Mouse (Mus musculus): ENCODE data around the gene Stau1. TPM values are rescaled to one million over a fixed set of nuclear protein-coding genes. Genes with fewer than 3 reads are reported as not detected.

The Stau1 gene
- polyA plus RNA-seq, 1 experiment from 2014 or later = 96.1 TPM

GRCm38 (mm10) chr2:166945456-166945855, 50.6 kb downstream of the Stau1 start:
- no peak overlapping the region for H3K27ac ChIP-seq (replicated peaks)
- DNase-seq (ENCODE audit: low spot score) = peak; percentile 35
- H3K27me3 ChIP-seq (replicated peaks; ENCODE audit: low read depth, poor library complexity, severe bottlenecking) = no peaks in the 10 kb centered on the region
- H3K36me3 ChIP-seq (replicated peaks) = peaks cover 100% of the 10 kb centered on the region
- H3K4me1 ChIP-seq = no peaks in the 10 kb centered on the region
- no peaks in the 10 kb centered on the region for H3K9me3 ChIP-seq
- 73% methylated on average over 4 of the region's 4 CpGs for WGBS
- H3K4me3 ChIP-seq = no peak overlapping the region

GRCm38 (mm10) chr2:166944346-166944745, 51.8 kb downstream of the Stau1 start:
- DNase-seq (ENCODE audit: low spot score) = no peak
- Histone ChIP-seq H3K27me3 (replicated peaks; ENCODE audit: low read depth, poor library complexity, severe bottlenecking) (no peaks in the 10 kb centered on the region), H3K4me1 (no peaks in the 10 kb centered on the region), H3K4me3 (no peak overlapping the region), H3K9me3 (no peaks in the 10 kb centered on the region), H3K36me3 (replicated peaks) (peaks cover 100% of the 10 kb centered on the region), H3K27ac (replicated peaks) (no peak overlapping the region)
- 85% methylated on average over 1 of the region's 1 CpGs for WGBS

DNA sequence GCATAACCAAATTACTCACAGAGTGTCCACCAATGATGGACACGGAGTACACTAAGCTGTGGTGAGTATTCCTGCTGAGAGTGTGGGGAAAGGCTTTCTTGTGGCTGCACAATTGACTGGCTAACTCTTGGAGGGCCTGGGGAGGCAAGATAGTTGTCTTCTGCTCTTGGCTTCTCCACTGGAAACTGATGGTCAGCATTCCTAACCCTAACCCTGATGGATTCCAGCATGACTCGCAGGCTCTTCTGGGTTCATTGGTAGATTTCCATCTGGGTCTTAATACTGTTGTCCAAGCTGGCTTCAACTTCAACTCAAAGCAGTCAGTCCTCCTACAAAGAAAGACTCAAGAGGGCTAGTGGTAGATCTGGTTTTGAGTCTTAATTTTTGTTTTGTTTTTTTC, 53.0 kb downstream of the Stau1 start:
- Histone ChIP-seq H3K4me3 (no peak overlapping the region), H3K27me3 (replicated peaks; ENCODE audit: low read depth, poor library complexity, severe bottlenecking) (no peaks in the 10 kb centered on the region), H3K27ac (replicated peaks) (no peak overlapping the region), H3K9me3 (no peaks in the 10 kb centered on the region), H3K36me3 (replicated peaks) (peaks cover 100% of the 10 kb centered on the region), H3K4me1 (no peaks in the 10 kb centered on the region)
- 96% methylated on average over 2 of the region's 2 CpGs for WGBS
- DNase-seq (ENCODE audit: low spot score) = no peak

GRCm38 (mm10) chr2:166936166-166936565, 59.9 kb downstream of the Stau1 start:
- Histone ChIP-seq H3K27me3 (replicated peaks; ENCODE audit: low read depth, poor library complexity, severe bottlenecking) (no peaks in the 10 kb centered on the region), H3K9me3 (no peaks in the 10 kb centered on the region), H3K27ac (replicated peaks) (no peak overlapping the region), H3K4me3 (no peak overlapping the region), H3K4me1 (no peaks in the 10 kb centered on the region), H3K36me3 (replicated peaks) (peaks cover 98% of the 10 kb centered on the region)
- DNase-seq (ENCODE audit: low spot score) = no peak
- WGBS = 96% methylated on average over 2 of the region's 2 CpGs

GRCm38 (mm10) chr2:166935582-166935981, 60.5 kb downstream of the Stau1 start:
- DNase-seq (ENCODE audit: low spot score) = no peak
- Histone ChIP-seq H3K27ac (replicated peaks) (no peak overlapping the region), H3K27me3 (replicated peaks; ENCODE audit: low read depth, poor library complexity, severe bottlenecking) (no peaks in the 10 kb centered on the region), H3K4me3 (no peak overlapping the region), H3K36me3 (replicated peaks) (peaks cover 98% of the 10 kb centered on the region), H3K9me3 (no peaks in the 10 kb centered on the region), H3K4me1 (no peaks in the 10 kb centered on the region)
- WGBS = 97% methylated on average over 7 of the region's 7 CpGs

DNA sequence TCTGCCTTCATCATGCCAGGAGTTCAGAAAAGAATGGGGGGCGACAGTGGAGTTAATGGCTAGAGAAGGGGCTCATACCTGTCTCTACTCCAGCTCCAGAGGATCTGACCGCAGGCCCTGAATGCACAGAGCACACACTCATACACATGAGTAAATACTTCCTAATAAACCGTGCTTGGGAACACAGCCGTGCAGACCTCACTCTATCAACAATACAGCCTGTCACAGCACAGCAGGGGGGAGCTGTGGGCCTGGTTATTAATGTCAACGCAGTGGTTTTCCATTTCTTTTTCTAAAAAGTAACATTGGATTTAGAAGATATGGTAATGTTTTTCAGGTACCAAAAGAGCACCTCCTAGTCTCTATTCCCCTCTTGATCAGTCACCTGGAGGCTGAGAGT, 61.7 kb downstream of the Stau1 start:
- no peak for DNase-seq (ENCODE audit: low spot score)
- H3K27ac ChIP-seq (replicated peaks) = no peak overlapping the region
- H3K36me3 ChIP-seq (replicated peaks) = peaks cover 98% of the 10 kb centered on the region
- H3K4me1 ChIP-seq = no peaks in the 10 kb centered on the region
- H3K27me3 ChIP-seq (replicated peaks; ENCODE audit: low read depth, poor library complexity, severe bottlenecking) = no peaks in the 10 kb centered on the region
- no peaks in the 10 kb centered on the region for H3K9me3 ChIP-seq
- no peak overlapping the region for H3K4me3 ChIP-seq
- WGBS = 91% methylated on average over 5 of the region's 5 CpGs

- 92% methylated on average over 6 of the region's 6 CpGs for WGBS
- H3K36me3 ChIP-seq (replicated peaks) = peaks cover 98% of the 10 kb centered on the region
Measured at GRCm38 (mm10) chr2:166933943-166934342, 62.2 kb downstream of the Stau1 start.

DNA sequence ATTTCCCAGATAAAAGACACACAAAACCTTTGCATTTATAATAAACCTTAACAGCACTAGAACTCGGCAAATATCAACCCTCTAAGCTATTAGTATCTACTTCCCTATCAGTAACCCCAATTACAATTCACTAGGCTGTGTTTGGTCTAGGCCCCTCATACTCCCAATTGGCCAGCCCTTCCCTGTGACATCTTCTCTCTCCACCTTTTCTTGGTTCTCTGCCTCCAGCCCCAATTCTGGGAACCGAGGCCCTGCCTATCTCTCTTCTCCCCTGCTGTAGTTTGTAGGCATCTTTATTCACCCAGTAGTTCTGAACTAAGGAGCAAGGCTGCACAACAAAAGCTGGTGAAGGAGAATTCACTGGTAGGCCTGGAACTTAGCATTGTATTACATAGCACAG, 72.1 kb downstream of the Stau1 start:
- WGBS = 92% methylated on average over 2 of the region's 2 CpGs
- peaks cover 100% of the 10 kb centered on the region for H3K36me3 ChIP-seq (replicated peaks)

More at GRCm38 (mm10) chr2:166933943-166934342, 62.2 kb downstream of the Stau1 start:
- no peak for DNase-seq (ENCODE audit: low spot score)
- Histone ChIP-seq H3K4me1 (no peaks in the 10 kb centered on the region), H3K9me3 (no peaks in the 10 kb centered on the region), H3K4me3 (no peak overlapping the region), H3K27me3 (replicated peaks; ENCODE audit: low read depth, poor library complexity, severe bottlenecking) (no peaks in the 10 kb centered on the region), H3K27ac (replicated peaks) (no peak overlapping the region)

GRCm38 (mm10) chr2:166910536-166910935, 85.6 kb downstream of the Stau1 start:
- peaks cover 10% of the 10 kb centered on the region for H3K4me1 ChIP-seq
- no peaks in the 10 kb centered on the region for H3K27me3 ChIP-seq (replicated peaks; ENCODE audit: low read depth, poor library complexity, severe bottlenecking)
- H3K4me3 ChIP-seq = no peak overlapping the region
- peaks cover 58% of the 10 kb centered on the region for H3K36me3 ChIP-seq (replicated peaks)
- no peaks in the 10 kb centered on the region for H3K9me3 ChIP-seq
- WGBS = 94% methylated on average over 8 of the region's 8 CpGs
- no peak for DNase-seq (ENCODE audit: low spot score)
- no peak overlapping the region for H3K27ac ChIP-seq (replicated peaks)

More for the DNA sequence above, 72.1 kb downstream of the Stau1 start:
- no peaks in the 10 kb centered on the region for H3K4me1 ChIP-seq
- no peaks in the 10 kb centered on the region for H3K27me3 ChIP-seq (replicated peaks; ENCODE audit: low read depth, poor library complexity, severe bottlenecking)
- H3K27ac ChIP-seq (replicated peaks) = no peak overlapping the region
- H3K4me3 ChIP-seq = no peak overlapping the region
- no peak for DNase-seq (ENCODE audit: low spot score)
- H3K9me3 ChIP-seq = no peaks in the 10 kb centered on the region

DNA sequence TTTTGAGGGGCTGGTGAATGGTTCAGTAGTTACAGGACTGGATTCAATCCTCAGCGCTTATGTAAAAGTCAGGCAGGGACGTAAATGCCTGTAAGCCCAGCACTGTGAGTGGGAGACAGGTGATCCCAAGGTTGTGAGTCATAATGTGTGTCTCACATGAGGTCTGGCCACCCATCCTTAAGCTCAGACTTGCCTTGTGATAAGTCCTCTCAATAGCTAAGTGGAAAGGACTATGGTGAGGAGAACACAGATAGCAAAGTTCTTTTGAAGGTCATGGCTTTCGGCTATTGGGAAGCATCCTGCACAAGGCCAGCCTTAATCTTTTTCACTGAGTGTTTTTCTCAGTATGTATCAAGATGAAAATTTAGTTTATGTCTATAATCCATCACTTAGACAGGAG, 86.4 kb downstream of the Stau1 start:
- Histone ChIP-seq H3K27me3 (replicated peaks; ENCODE audit: low read depth, poor library complexity, severe bottlenecking) (no peaks in the 10 kb centered on the region), H3K4me1 (peaks cover 15% of the 10 kb centered on the region), H3K36me3 (replicated peaks) (peaks cover 50% of the 10 kb centered on the region), H3K27ac (replicated peaks) (no peak overlapping the region), H3K9me3 (no peaks in the 10 kb centered on the region), H3K4me3 (no peak overlapping the region)
- no peak for DNase-seq (ENCODE audit: low spot score)
- WGBS = 99% methylated on average over 3 of the region's 3 CpGs

DNA sequence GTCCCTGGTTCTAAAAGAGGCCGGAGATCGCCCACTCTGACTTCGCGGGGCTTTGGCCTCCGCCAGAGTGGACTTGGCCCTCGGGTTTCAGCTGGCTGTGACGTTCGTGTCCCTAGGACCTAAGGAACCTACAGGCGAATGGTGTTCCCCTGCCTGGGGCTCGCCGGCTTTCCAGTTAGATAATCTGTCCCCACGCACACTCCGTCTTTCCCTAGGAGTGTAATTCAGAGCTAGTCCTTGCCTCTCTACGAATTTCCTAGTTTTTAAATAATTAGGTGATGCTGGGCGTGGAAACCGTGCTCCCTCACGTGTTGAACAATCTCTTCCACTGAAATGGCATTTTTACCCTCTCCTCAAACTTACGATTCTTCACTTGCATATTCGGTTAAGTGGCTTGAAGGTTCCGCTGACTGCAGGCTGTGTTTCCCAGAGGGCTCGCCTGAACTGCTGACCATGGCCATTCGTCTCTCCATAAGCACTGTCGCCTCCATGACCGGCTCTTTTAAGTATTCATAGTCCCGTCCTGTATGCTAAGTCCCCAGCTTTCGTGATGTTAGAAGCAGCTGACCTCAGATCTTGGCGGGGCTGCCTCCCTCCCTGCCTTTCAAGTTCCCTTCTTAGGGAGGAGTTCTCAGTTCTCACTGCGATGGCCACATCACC, 89.4 kb downstream of the Stau1 start:
- no peaks in the 10 kb centered on the region for H3K9me3 ChIP-seq
- peak; percentile 15 for DNase-seq (ENCODE audit: low spot score)
- H3K4me1 ChIP-seq = peaks cover 15% of the 10 kb centered on the region
- peak overlapping the region; percentile 99 for H3K27ac ChIP-seq (replicated peaks)
- no peaks in the 10 kb centered on the region for H3K27me3 ChIP-seq (replicated peaks; ENCODE audit: low read depth, poor library complexity, severe bottlenecking)
- H3K4me3 ChIP-seq = peak overlapping the region; percentile 94
- WGBS = 1% methylated on average over 28 of the region's 28 CpGs
- H3K36me3 ChIP-seq (replicated peaks) = peaks cover 34% of the 10 kb centered on the region

DNA sequence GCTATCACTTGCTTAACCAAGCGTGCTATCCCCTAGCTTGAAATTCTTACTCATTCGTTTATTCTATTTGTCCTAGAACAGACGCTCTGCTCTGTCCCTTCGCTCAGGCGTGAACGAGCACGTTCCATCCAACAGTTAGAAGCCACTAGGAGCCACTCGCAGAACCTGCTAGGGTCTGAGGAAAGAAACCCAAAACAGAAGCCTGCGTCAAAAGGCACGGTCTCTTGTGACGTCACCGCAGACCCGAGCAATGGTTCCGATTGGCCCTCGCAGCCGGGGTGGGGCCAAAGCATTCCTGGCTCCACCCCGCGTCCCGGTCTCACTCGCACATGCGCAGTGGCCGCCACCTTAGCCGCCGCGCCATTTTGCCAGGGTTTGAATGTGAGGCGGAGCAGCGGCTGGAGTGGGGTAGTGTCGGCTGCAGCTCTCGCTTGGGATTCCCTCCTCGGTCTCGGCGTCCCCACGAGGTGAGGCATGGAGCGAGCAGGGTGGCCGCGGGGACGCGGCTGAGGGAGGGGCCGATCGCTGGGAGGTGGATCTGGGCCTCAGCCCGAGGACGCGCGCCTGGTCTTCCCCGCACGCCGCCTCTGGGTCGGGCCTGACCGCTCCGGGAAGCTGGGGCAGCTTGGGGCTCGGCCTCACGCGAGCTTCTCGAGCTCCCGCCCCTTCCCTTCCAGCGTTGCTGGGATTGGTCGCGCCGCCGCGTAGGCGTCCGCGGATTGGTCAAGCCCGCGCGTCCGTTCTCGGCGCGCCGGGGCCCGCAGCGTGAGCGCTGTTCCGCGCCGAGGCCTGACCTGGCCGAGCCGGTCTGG, 90.2 kb downstream of the Stau1 start, which contains the start of gene Cse1l:
TSS of gene Cse1l (plus strand) at position 330 of the 812 bp plus-strand sequence.
- Histone ChIP-seq H3K36me3 (replicated peaks) (peaks cover 29% of the 10 kb centered on the region), H3K27me3 (replicated peaks; ENCODE audit: low read depth, poor library complexity, severe bottlenecking) (no peaks in the 10 kb centered on the region), H3K4me3 (peak within 1 kb of the TSS; percentile 94), H3K4me1 (peaks cover 15% of the 10 kb centered on the region), H3K27ac (replicated peaks) (peak within 1 kb of the TSS; percentile 99), H3K9me3 (no peaks in the 10 kb centered on the region)
- DNase-seq (ENCODE audit: low spot score) = peak; percentile 99
- under 1% methylated on average over 80 of the region's 80 CpGs for WGBS
